Mouse (Mus musculus): ENCODE results near the gene Zbtb20.

GRCm38 (mm10) chr16:43330206-43330605, 454.5 kb downstream of the Zbtb20 start:
- no peak for TF ChIP-seq POLR2A (IDR thresholded peaks at IDR 0.05; ENCODE audit: low read depth, low read length)
- TF ChIP-seq CTCF (IDR thresholded peaks at IDR 0.05; ENCODE audit: borderline replicate concordance, insufficient read depth, low read length), result no peak
